Mouse (Mus musculus): ENCODE measurements at regions not wholly inside any gene's neighbourhood (a gene's known extent, or its start where the extent isn't known, plus 50 kb on each side); places are given as distances from the start of the nearest gene placed in this dataset.
A peak's percentile ranks its signal among the peaks of the same experiment; 100 is the strongest.

DNA sequence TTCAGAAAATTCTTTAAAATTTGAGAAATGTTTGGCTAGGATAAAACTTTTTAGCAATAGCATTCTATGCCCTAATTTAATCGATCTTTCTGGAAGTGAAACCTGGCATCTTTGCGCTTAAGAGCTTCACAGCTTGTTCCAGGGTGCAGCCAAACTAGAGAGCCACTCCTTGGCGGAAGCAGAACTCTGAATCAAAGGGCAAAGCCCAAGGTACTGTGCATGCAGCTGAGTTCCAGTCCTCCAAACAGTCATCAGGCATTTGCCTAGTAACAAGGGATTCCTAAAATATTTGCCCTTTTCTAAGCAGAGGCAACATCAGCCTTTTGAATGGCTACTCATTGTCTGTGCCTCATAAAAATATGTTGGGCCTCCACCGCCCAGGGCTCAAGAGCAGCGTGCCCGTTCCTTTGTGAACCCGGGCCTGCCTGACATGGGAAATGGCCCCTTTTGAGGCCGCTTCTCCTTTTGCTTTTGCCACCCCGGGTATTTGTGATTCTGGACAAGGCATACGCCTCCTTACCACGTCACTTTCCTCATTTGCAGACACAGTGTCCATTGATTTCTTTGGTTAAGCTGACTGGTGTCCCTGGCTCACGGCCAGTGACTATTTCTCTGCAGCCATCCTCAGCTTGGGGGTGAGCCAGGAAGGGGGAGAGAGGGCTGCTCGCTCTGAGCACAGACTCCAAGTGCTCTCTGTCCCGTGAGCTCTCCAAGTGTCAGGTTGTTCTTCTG, 402.2 kb upstream of the Smim15 start:
- H3K4me1 ChIP-seq: peaks cover 23% of the 10 kb centered on the region
- no peaks in the 10 kb centered on the region for H3K9me3 ChIP-seq
- peak; percentile 18 for DNase-seq (ENCODE audit: low spot score)
- 67% methylated on average over 14 of the region's 14 CpGs for WGBS
- no peak overlapping the region for H3K4me3 ChIP-seq
- H3K27me3 ChIP-seq (replicated peaks; ENCODE audit: low read depth, poor library complexity, severe bottlenecking): peaks cover 38% of the 10 kb centered on the region
- H3K36me3 ChIP-seq (replicated peaks): no peaks in the 10 kb centered on the region
- peak overlapping the region; percentile 3; the same call in 1 of the 2 replicates for H3K27ac ChIP-seq (replicated peaks)

DNA sequence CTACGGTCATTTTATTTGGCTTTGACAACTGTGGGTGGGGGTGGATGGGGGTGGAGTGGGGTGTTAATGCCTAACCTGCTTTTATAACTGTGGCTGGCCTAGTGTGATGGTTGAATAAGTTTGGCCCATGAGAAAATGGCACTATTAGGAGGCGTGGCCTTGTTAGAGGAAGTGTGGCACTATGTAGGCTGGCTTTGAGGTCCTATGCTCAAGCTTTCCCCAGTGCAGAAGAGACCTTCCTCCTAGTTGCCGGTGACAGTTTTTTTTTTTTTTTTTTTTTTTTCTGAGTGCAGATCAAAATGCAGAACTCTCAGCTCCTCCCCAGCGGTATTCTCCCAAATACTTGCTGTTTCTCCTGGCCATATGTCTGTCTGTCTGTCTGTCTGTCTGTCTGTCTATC, 404.6 kb upstream of the Smim15 start:
- 84% methylated on average over 4 of the region's 4 CpGs for WGBS
- peaks cover 14% of the 10 kb centered on the region for H3K27me3 ChIP-seq (replicated peaks; ENCODE audit: low read depth, poor library complexity, severe bottlenecking)
- H3K9me3 ChIP-seq: no peaks in the 10 kb centered on the region
- no peaks in the 10 kb centered on the region for H3K36me3 ChIP-seq (replicated peaks)
- H3K4me3 ChIP-seq: no peak overlapping the region
- no peak overlapping the region for H3K27ac ChIP-seq (replicated peaks)
- peaks cover 23% of the 10 kb centered on the region for H3K4me1 ChIP-seq
- DNase-seq (ENCODE audit: low spot score): no peak

DNA sequence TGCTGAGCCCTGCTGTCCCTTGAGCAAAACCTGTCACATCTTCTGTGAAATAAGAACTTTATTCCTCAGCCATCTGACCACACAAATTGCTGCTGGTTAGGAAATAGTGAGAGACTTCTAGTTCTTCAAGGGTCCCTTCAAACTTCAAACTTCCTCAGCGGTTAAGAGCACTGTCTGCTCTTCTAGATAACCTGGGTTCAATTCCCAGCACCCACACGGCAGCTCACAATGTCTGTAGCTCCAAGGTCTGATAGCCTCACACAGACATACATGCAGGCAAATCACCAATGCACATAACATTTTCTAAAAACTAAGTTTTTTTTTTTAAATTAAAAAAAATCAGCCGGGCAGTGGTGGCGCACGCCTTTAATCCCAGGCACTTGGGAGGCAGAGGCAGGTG, 407.0 kb upstream of the Smim15 start:
- Histone ChIP-seq H3K36me3 (replicated peaks) (no peaks in the 10 kb centered on the region), H3K27ac (replicated peaks) (no peak overlapping the region), H3K27me3 (replicated peaks; ENCODE audit: low read depth, poor library complexity, severe bottlenecking) (no peaks in the 10 kb centered on the region), H3K4me1 (peaks cover 29% of the 10 kb centered on the region), H3K9me3 (no peaks in the 10 kb centered on the region), H3K4me3 (no peak overlapping the region)
- 94% methylated on average over 5 of the region's 5 CpGs for WGBS
- DNase-seq (ENCODE audit: low spot score): no peak

DNA sequence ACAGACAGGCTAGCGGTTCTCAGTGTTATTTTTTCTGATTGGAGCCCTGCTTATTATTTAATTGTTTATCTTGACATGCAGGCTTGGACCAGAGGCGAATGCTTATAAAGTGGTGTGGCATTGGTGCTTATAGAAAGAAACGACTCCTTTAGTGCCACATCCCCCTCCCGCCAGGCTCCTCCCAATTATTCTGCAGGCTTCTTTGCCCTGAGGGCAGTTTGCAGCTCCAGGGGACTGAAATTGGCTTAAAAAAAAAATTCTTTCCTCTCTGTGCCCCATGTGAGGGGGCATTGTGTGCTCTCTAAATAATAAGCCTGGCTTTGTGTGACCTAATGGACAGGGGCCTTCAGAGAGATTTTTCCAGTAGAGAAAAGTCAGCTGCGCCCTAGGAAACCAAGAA, 409.1 kb upstream of the Smim15 start:
- H3K36me3 ChIP-seq (replicated peaks): no peaks in the 10 kb centered on the region
- H3K27me3 ChIP-seq (replicated peaks; ENCODE audit: low read depth, poor library complexity, severe bottlenecking): no peaks in the 10 kb centered on the region
- peak; percentile 42 for DNase-seq (ENCODE audit: low spot score)
- 0 out of 2 replicates have a peak overlapping the region, but pooled peaks have one; percentile 4 for H3K27ac ChIP-seq (replicated peaks)
- peaks cover 29% of the 10 kb centered on the region for H3K4me1 ChIP-seq
- no peak overlapping the region for H3K4me3 ChIP-seq
- 34% methylated on average over 5 of the region's 5 CpGs for WGBS
- H3K9me3 ChIP-seq: no peaks in the 10 kb centered on the region

DNA sequence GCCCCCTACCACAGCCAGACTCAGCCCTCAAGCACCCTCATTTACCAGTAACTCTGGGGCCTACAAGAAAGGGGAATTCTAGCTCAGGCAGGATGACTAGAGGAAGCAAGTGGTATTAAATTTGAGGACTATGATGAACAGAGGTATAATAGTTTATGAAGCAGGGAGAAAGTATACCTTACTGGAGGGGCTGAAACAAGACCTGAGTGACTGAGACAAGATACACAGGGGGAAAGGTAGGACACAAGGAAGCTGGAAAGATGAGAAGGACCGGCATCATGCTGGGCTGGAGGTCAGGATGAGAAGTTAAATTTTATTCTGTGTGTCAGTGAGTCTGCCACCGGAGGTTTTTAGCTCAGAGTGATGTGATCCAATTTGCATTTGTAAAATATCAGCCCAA, 417.2 kb upstream of the Smim15 start:
- no peaks in the 10 kb centered on the region for H3K36me3 ChIP-seq (replicated peaks)
- 85% methylated on average over 2 of the region's 2 CpGs for WGBS
- peaks cover 7% of the 10 kb centered on the region; the same call in 1 of the 2 replicates for H3K27me3 ChIP-seq (replicated peaks; ENCODE audit: low read depth, poor library complexity, severe bottlenecking)
- H3K4me3 ChIP-seq: no peak overlapping the region
- peaks cover 6% of the 10 kb centered on the region; the same call in 1 of the 2 replicates for H3K4me1 ChIP-seq
- DNase-seq (ENCODE audit: low spot score): no peak
- no peaks in the 10 kb centered on the region for H3K9me3 ChIP-seq
- no peak overlapping the region for H3K27ac ChIP-seq (replicated peaks)

DNA sequence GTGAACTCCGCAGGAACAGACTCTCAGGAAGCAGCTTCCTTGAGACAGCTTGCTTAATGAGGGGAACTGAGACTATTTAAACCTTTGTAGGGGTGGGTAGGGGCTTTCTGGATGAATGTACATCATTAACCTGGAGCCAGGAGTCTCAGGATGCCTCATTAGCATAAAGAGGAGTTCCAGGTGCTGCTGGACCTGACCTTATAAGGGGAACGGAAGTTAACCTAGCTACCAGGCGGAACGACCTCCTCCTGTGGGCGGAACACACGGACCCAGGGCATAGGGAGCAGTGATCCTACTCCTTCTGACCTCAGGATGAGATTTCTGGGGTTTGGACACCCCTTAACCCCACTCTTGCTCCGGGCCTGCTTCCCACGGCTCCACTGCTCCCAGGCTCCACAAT, 417.6 kb upstream of the Smim15 start:
- Histone ChIP-seq H3K27me3 (replicated peaks; ENCODE audit: low read depth, poor library complexity, severe bottlenecking) (peaks cover 10% of the 10 kb centered on the region; the same call in 1 of the 2 replicates), H3K36me3 (replicated peaks) (no peaks in the 10 kb centered on the region), H3K27ac (replicated peaks) (no peak overlapping the region), H3K4me3 (no peak overlapping the region), H3K4me1 (peaks cover 6% of the 10 kb centered on the region; the same call in 1 of the 2 replicates), H3K9me3 (no peaks in the 10 kb centered on the region)
- DNase-seq (ENCODE audit: low spot score): no peak
- 57% methylated on average over 8 of the region's 8 CpGs for WGBS

DNA sequence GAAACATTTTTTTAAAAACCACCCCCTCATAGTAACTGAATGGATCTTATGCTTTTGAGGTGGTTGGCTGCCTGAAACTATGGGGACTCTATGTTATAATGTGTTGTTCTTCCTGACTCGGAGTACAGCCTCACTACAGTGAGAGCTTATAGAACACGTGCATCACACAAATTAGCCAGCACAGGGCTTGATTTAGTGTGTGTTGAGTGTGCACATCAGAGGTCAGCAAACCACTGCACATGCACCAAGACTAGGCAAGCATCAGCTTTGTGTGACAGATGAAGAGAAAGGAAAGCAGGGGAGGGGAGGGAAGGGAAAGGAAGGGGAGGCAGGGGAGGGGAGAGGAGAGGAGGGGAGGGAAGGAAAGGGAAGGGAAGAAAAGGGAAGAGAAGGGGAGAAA, 422.9 kb upstream of the Smim15 start:
- Histone ChIP-seq H3K36me3 (replicated peaks) (no peaks in the 10 kb centered on the region), H3K9me3 (no peaks in the 10 kb centered on the region), H3K27ac (replicated peaks) (no peak overlapping the region), H3K4me1 (peaks cover 35% of the 10 kb centered on the region), H3K4me3 (no peak overlapping the region), H3K27me3 (replicated peaks; ENCODE audit: low read depth, poor library complexity, severe bottlenecking) (peaks cover 14% of the 10 kb centered on the region; the same call in 1 of the 2 replicates)
- DNase-seq (ENCODE audit: low spot score): no peak
- WGBS: 78% methylated on average over 2 of the region's 2 CpGs

DNA sequence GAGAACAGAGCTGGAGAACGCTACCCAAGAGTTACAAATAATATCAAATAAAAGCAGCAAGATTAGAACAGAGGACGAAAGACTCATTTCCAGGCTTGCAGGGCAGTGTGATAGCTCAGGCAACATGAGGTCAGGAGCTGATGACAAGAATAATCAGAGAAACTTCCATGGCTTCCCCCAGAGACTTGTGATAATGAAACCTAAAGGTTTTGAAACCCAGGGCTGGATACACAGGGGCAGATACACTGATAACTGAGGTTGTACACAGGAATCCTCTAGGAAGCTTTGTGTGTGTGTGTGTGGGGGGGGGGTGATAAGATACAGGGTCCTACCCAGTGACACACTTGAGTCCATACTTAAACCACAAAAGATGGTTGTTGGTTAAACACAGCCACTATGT, 423.4 kb upstream of the Smim15 start:
- no peaks in the 10 kb centered on the region for H3K36me3 ChIP-seq (replicated peaks)
- H3K4me1 ChIP-seq: peaks cover 35% of the 10 kb centered on the region
- H3K9me3 ChIP-seq: no peaks in the 10 kb centered on the region
- H3K27ac ChIP-seq (replicated peaks): peak overlapping the region; percentile 48; the same call in 1 of the 2 replicates
- peaks cover 14% of the 10 kb centered on the region; the same call in 1 of the 2 replicates for H3K27me3 ChIP-seq (replicated peaks; ENCODE audit: low read depth, poor library complexity, severe bottlenecking)
- H3K4me3 ChIP-seq: no peak overlapping the region
- 60% methylated on average over 2 of the region's 2 CpGs for WGBS
- no peak for DNase-seq (ENCODE audit: low spot score)

DNA sequence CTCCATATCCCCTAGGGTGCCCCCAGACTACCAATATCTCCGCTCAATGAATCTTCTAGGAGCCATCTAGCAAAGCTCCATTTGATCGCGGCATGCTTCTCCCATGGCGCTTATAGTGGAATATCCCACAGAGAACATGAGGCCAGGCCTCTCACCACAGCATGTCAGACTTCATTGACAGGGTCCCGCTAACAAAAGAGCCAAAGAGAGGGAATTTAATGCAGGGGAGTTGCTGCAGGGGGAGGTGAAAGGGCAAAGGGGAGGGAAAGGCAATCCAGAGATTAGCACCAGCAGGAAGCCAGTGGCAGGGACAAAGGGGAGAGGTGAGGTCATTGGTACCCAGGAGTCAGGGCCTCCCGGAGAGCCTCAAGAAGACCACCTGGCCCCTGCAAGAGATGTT, 424.0 kb upstream of the Smim15 start:
- peak; percentile 55 for DNase-seq (ENCODE audit: low spot score)
- Histone ChIP-seq H3K36me3 (replicated peaks) (no peaks in the 10 kb centered on the region), H3K27me3 (replicated peaks; ENCODE audit: low read depth, poor library complexity, severe bottlenecking) (peaks cover 14% of the 10 kb centered on the region; the same call in 1 of the 2 replicates), H3K9me3 (no peaks in the 10 kb centered on the region), H3K4me1 (peaks cover 35% of the 10 kb centered on the region), H3K27ac (replicated peaks) (peak overlapping the region; percentile 48), H3K4me3 (peak overlapping the region; percentile 2; the same call in 1 of the 2 replicates)
- 7% methylated on average over 6 of the region's 6 CpGs for WGBS

DNA sequence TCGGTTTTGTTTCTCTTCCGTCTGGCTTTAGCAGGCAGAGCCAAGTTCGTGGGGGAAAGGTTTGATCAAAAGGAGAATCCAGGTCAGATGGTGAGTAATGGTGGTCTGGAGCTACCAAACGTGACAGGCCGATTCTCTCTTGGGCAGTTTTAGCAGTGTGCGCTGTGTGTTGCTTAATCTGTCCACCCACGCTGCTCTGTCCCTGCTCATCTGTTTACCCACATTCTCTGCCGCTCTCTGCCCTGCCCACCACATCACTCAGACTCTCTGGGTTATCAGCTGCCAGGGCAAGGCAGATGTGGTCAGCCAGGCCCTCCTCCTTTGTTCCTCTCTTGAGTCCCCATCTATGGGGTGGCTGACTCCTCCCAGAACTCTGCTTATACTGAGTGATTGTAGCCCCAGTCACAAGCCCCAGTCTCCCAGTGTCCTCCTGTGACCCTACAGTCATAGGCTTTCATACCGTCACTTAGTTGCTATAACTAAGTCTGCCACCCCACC, 424.8 kb upstream of the Smim15 start:
- Histone ChIP-seq H3K9me3 (no peaks in the 10 kb centered on the region), H3K4me1 (peaks cover 35% of the 10 kb centered on the region), H3K4me3 (no peak overlapping the region), H3K36me3 (replicated peaks) (no peaks in the 10 kb centered on the region), H3K27me3 (replicated peaks; ENCODE audit: low read depth, poor library complexity, severe bottlenecking) (peaks cover 14% of the 10 kb centered on the region; the same call in 1 of the 2 replicates), H3K27ac (replicated peaks) (peak overlapping the region; percentile 48)
- WGBS: 31% methylated on average over 9 of the region's 9 CpGs
- peak; percentile 35 for DNase-seq (ENCODE audit: low spot score)

DNA sequence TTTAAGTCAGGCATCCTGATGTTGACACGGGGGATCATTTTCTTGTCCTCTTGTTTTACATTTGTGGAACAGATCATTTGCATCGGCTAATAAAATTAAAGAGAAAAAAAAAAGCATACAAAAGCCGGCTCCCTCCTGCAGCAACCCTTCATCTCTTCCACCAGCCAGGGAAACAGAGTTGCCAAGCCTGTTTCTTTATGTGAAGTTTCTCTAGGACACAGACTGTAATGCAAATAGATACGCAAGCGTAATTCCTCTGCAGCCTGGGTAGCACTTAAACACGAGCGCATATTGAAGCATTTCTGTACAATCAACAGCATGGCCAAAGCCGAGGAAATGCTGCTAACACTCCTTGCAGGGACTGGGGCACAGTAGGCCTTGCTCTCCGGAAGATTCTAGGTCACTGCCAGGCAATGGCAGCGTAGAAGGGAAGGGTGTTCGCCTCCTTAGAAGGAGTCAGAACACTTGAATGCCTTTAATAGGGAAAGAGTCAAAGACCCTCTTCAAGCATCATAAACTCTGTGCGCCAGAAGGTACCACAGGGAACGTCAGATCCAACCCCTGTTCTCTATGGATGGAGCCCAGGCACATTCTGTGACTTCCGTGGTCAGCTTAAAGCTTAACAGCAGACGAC, 425.3 kb upstream of the Smim15 start:
- Histone ChIP-seq H3K27me3 (replicated peaks; ENCODE audit: low read depth, poor library complexity, severe bottlenecking) (peaks cover 14% of the 10 kb centered on the region; the same call in 1 of the 2 replicates), H3K36me3 (replicated peaks) (no peaks in the 10 kb centered on the region), H3K4me1 (peaks cover 35% of the 10 kb centered on the region), H3K4me3 (no peak overlapping the region), H3K27ac (replicated peaks) (peak overlapping the region; percentile 48; the same call in 1 of the 2 replicates), H3K9me3 (no peaks in the 10 kb centered on the region)
- DNase-seq (ENCODE audit: low spot score): peak; percentile 24
- 38% methylated on average over 15 of the region's 15 CpGs for WGBS

DNA sequence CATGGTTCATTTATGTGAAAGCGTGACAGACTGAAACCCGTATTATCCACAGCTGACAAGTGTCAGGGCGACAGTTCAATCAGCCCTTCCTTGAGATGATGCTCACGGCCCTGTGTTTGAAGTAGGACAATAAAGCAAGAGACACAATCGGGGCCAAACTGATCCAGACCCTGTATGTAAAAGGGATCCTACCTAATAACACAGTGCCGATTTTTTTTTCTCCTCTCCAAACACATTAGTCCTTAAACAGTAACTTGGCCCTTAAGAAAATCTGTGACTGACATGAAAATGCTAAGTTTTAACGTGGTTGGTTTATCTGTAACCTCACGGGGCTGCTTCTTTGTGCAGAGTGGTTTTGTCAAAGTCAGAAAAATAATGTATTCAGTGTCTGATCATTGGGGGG, 425.9 kb upstream of the Smim15 start:
- 34% methylated on average over 8 of the region's 8 CpGs for whole genome bisulfite sequencing
- no peak overlapping the region for H3K27ac ChIP-seq (replicated peaks)

More for the DNA sequence above, 425.9 kb upstream of the Smim15 start:
- no peaks in the 10 kb centered on the region for H3K36me3 ChIP-seq (replicated peaks)
- no peak for DNase-seq (ENCODE audit: low spot score)
- H3K4me3 ChIP-seq: no peak overlapping the region
- H3K9me3 ChIP-seq: no peaks in the 10 kb centered on the region
- peaks cover 14% of the 10 kb centered on the region; the same call in 1 of the 2 replicates for H3K27me3 ChIP-seq (replicated peaks; ENCODE audit: low read depth, poor library complexity, severe bottlenecking)
- peaks cover 35% of the 10 kb centered on the region for H3K4me1 ChIP-seq
